Mouse (Mus musculus): ENCODE measurements around the gene Fam71e2.

Fam71e2 gene

GRCm38 (mm10) chr7:4739041-4739543 lies 32.0 kb downstream of the Fam71e2 start:
- DNase-seq (ENCODE audit: low read depth), result no peak

GRCm38 (mm10) chr7:4732968-4733392 lies 38.1 kb downstream of the Fam71e2 start:
- no peak for DNase-seq (ENCODE audit: low read depth)

GRCm38 (mm10) chr7:4731090-4731489 lies 40.0 kb downstream of the Fam71e2 start:
- no peak for DNase-seq (ENCODE audit: low read depth)

DNA sequence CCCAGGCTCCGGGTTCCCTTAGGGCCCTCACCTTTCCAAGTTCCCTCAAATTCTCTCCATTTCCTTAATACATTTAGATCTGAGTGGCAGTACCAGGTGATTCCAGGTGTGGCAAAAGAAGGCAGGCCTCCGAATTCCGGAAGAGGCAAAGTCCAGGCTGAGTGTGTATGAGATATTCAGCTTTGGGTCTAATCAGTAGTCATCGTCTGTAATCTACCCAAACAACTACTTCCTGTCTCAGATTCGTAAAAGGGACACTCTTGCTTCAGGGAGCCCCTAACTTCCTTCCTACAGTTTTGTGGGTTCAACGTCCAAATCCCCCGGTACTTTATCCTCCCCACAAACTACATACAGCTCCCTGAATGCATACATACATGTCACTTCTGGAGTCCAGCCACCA lies 45.9 kb downstream of the Fam71e2 start, which contains the start of gene Tmem150b:
Gene Tmem150b (minus strand): TSS at position 81 of the 400 bp plus-strand sequence.
- DNase-seq (ENCODE audit: low read depth), result no peak

- DNase-seq (ENCODE audit: low read depth), result no peak
These were observed 46.7 kb downstream of the Fam71e2 start for GRCm38 (mm10) chr7:4724359-4724758.

GRCm38 (mm10) chr7:4723508-4723907 lies 47.6 kb downstream of the Fam71e2 start:
- DNase-seq (ENCODE audit: low read depth), result no peak

DNA sequence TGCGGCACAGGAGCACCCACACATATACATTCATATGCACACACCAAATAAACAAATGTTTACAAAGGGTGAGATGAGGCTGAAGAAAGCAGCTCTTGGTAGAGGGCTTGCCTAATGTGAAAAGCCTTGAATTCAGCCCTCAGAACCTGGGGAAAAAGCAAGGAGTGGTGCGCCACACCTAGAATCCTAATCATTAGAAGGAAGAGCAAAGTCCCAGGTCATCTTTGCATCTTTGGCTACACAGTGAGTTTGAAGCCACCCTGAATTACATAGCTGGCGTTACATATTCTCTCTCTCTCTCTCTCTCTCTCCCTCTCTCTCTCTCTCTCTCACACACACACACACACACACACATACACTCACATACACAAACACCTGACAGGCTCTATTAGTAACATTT lies 51.8 kb downstream of the Fam71e2 start:
- DNase-seq (ENCODE audit: low read depth), result no peak

GRCm38 (mm10) chr7:4716955-4717354 lies 54.1 kb downstream of the Fam71e2 start:
- no peak for DNase-seq (ENCODE audit: low read depth)

GRCm38 (mm10) chr7:4712594-4712993 lies 58.5 kb downstream of the Fam71e2 start:
- DNase-seq (ENCODE audit: low read depth), result no peak

DNA sequence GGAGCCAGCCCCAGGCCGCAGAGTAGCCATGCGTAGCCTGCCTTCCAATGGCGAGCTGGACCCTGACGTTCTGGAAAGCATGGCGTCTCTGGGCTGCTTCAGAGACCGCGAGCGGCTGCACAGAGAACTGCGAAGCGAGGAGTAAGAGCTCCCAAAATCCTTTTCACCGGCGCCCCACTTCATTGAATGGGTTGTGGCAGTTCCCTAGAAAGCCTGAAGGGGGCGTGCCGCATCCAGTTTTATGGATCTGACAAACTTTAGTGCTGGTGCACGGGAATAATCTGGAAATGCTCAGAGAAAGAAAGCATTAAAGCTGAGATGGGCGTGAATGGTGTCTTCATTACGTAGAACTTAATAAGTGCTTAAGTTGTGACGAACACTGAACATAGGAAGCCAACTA lies 66.0 kb downstream of the Fam71e2 start:
- peak; percentile 64 for DNase-seq (ENCODE audit: low read depth)

All from c-Kit-positive CD71-negative TER-119-negative erythroid progenitor cells, embryonic 14.5 days (primary cell).